Mouse (Mus musculus) heart, postnatal 14 days (tissue): Measurements from ENCODE around the gene Fhdc1. TPM values are rescaled to one million over a fixed set of nuclear protein-coding genes. Genes with fewer than 3 reads are reported as not detected.

Experiments
- DNase-seq, 2 experiments: peaks; one replicate each; pipeline ENCODE4 v3.0.0; 2021 to 2022
- intact Hi-C: fragments of 180-260 bp; cut with DNase I; formaldehyde crosslinking; loops from one replicate; pipeline ENCODE4 v1.15.1; 2025
- total RNA-seq, 2 experiments: library from RNA; stranded (reverse); gene quantifications; 2 replicates each; pipeline ENCODE4 v1.2.3; 2021

Gene Fhdc1
- total RNA-seq, 2 experiments from 2014 or later = 0.66 to 1.7 TPM

- DNase-seq = no peak
- intact Hi-C loops = no loop called here
Measured at GRCm38 (mm10) chr3:84436947-84437346, 43.3 kb downstream of the Fhdc1 start.

DNA sequence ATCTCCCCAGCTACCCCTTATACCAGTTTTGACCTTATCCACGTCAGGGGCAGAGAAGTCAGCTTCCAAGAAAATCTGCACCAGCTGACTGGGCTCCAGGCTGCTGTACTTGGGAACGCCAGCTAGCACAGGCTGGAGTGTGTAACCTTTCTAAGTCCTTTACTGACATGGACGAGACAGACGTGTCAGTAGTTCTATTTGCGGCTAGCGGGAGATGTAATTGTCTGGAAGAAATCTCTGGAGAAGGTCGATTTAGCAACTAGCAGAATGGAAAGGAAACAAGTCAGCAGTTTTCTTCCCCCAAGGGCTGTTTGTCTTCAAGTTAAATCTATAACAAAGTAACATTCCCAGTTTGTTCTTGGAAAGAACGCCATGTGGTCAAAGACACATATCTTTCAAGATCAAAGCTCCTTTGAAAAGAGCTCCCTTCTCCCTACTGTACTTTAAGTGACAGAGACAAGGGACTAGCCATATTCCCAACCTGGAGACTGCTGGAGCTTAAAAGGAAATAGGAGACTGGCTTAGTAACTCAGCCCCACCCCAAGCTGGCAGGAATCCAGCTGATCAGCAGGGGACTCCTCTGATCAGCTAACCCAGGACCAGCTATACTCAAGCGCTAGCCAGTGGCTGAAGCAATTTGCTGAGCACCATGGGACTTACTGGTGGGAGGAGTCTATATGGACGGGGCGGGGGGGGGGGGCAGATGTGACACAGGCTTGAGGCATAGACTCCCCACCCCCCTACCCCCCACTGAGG is 44.8 kb downstream of the Fhdc1 start:
- DNase-seq = peak in 1 of 2 experiments; percentile 60

DNA sequence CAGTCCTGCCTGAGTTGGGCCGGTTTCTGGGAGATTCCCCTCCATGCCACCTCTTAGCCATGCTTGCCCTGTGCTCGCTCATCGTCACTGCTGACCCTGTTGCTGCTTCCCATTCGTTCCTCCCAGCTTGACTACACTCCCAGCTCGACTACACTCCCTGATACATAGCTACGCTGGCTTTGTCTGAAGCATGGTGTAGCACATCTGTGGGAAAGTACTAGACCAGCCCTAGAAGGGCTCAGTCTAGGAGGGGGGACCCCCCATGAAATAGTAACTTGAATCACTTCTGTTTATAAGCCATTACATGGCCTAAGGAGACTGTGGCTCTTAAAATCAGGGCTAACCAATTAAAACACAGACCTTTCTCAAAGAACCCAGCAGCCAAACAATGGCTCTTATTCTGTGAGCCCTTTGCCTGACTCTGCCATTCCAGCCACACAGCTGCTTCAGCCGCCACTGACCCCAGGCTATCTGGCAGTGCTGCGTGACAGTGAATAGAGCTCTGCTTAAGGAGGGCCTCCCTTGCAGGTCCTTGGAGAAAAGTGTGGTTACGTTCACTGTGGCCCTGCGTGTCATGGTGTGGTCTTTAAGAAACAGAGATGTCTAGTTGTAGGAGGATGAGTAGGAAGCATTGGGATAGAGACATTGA is 47.3 kb downstream of the Fhdc1 start:
- no peak for DNase-seq
- intact Hi-C loops = no loop called here

More for the DNA sequence above, 44.8 kb downstream of the Fhdc1 start:
- intact Hi-C loops = no loop called here

DNA sequence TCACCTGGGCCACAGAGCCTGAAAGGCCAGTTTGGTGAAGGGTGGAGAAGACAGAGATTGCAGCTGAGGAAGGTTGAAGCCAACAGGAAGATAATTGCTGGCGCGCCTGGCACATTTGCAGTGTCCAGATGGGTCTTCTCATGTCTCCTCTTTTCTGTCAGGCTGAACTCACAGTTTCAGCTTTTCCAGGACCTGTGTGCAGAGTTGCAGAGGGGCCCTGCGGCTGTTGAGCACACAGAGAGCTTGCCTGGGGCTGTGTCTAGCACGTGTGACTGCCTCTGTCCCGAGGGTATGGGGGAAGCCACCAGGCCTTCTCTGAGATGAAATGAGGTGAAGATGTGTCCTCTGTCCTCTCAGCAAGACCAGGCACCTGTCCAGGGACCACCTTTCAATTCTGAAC is 49.0 kb downstream of the Fhdc1 start:
- intact Hi-C loops = no loop called here
- no peak for DNase-seq

DNA sequence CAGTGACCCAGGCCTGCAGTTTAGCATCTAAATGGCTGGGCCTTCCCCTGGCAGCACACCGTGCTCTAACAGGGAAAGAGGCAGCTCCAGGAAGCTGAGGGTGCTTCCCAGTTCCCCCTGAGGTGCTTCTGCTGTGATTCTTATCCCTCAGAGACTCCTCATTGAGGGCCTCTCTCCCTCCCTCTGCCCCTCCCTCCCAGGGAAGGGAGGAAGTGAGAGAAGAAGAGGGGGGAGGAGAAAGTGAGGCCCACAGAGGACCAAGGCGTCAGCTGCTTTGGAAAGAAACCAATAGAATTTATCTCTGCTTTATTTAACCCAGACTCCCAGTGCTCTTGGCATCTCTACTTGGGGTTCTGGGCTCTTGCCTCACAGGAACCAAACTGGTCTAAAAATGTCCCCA is 50.1 kb downstream of the Fhdc1 start:
- no peak for DNase-seq
- intact Hi-C loops = no loop called here

DNA sequence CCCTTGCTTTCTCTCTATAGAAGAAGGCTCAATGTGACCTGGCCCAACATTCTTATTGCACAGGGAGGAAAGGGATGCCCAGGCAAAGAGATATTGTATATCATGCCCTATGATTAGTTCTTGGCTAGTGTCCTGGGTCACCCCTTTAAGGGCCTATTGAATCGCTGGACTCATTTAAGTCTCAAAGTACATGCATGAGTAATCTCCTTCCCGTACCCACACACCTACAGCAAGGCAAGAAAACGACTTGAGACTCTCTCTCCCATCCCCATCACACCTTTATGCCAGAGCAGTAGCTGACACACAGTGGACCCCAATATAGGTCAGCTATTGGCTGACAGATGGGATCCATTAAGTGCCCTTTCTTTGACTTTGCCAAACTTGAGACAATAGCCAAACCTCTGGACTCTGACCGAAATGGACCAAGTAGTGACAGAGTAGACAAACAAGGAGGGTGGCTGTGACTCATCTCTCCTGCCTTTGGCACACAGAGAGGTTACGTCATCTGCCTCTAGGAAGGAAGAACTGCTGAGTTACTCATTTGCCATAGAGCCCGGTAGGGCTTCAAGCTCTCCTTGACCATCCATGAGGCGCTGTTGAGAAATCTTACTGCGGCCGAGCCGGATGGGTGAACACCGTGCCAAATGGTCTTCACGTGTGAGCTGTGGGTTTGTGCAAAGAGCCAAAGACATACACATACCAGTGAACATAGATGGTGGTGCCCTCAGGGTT is 51.1 kb downstream of the Fhdc1 start:
- intact Hi-C loops = no loop called here
- DNase-seq = peak in 1 of 2 experiments; percentile 34

- DNase-seq = no peak
- intact Hi-C loops = no loop called here
Measured at GRCm38 (mm10) chr3:84427779-84428178, 52.5 kb downstream of the Fhdc1 start.

- intact Hi-C loops = no loop called here
- no peak for DNase-seq
Measured at GRCm38 (mm10) chr3:84422340-84422739, 57.9 kb downstream of the Fhdc1 start.

DNA sequence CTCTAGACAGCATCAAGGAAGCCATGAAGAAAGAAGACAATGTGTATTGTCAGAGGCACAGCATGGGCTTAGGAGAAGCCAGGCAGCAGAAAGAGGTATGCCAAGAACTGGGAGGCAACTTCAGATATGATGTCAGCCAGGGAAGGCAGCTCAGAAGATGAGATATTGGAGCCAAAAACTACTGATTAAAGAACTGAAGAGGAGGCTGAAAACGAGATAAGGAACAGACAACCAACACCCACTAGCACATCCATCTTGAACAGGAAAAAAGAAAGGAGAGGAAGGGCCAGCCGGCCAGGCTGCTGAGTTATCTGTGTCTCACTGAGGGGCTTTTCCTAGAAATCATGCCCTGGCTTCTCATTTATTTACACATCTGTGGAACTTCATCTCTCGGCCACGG is 66.4 kb downstream of the Fhdc1 start:
- intact Hi-C loops = no loop called here
- no peak for DNase-seq

DNA sequence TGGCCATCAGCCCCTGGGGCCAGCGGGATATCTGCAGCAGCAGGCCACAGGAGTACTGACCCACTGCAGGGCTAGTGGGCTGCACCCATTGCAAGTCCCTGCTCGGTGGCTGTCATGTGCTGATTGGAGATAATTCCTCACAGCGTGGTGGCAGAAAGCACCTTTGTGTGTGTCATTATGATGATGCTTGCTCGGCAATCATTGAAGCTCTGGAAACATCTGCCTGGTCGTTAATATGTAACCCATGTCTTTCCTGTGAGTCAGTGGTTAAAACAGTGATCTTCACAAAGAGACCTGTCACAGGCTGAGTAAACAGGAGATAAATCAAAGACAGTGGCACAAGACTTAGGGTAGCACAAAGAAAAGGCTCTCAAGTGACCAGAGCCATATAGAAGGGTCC is 67.3 kb downstream of the Fhdc1 start:
- no peak for DNase-seq
- intact Hi-C loops = no loop called here

GRCm38 (mm10) chr3:84409474-84409862 is 70.8 kb downstream of the Fhdc1 start:
- no peak for DNase-seq
- intact Hi-C loops = no loop called here

- DNase-seq = no peak
- intact Hi-C loops = no loop called here
Measured at GRCm38 (mm10) chr3:84408756-84409473, 71.3 kb downstream of the Fhdc1 start.

- intact Hi-C loops = no loop called here
Measured at GRCm38 (mm10) chr3:84405523-84405922, 74.7 kb downstream of the Fhdc1 start.

GRCm38 (mm10) chr3:84403389-84403788 is 76.8 kb downstream of the Fhdc1 start:
- intact Hi-C loops = no loop called here
- DNase-seq = peak; percentile 21 to 40

More at GRCm38 (mm10) chr3:84405523-84405922, 74.7 kb downstream of the Fhdc1 start:
- no peak for DNase-seq

GRCm38 (mm10) chr3:84402716-84403115 is 77.5 kb downstream of the Fhdc1 start:
- intact Hi-C loops = no loop called here

GRCm38 (mm10) chr3:84397976-84398375 is 82.3 kb downstream of the Fhdc1 start:
- no peak for DNase-seq
- intact Hi-C loops = no loop called here

More at GRCm38 (mm10) chr3:84402716-84403115, 77.5 kb downstream of the Fhdc1 start:
- DNase-seq = no peak

- DNase-seq = no peak
- intact Hi-C loops = no loop called here
Measured at GRCm38 (mm10) chr3:84396240-84396639, 84.0 kb downstream of the Fhdc1 start.

DNA sequence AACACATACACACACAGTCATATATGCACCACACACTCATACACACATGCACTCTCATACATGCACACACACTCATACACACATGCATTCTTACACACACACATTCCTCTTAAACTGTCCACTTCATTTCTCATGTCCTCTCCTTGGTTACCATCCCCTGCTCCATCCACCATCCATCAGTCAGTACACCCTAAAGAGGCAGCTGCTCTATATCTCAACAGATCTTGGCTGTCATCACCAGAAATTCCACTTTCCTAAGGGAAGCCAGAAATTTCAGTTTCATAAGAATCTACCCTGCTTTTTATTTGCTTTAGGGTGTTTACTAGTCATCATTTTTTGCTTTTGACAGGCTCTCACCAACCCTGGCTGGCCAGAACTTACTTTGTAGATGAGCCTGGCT is 84.4 kb downstream of the Fhdc1 start:
- intact Hi-C loops = no loop called here
- no peak for DNase-seq

- DNase-seq = no peak
- intact Hi-C loops = no loop called here
Measured at GRCm38 (mm10) chr3:84394841-84395447, 85.3 kb downstream of the Fhdc1 start.
